Mouse (Mus musculus) spleen, adult 2 months (tissue): ENCODE measurements at regions not wholly inside any gene's neighbourhood (a gene's known extent, or its start where the extent isn't known, plus 50 kb on each side); places are given as distances from the start of the nearest gene placed in this dataset.

Source experiments
- CTCF ChIP-seq: fragments of 200-500 bp; IDR thresholded peaks from 2 replicates; pipeline ENCODE4 v1.5.1; 2011; ENCODE audit warnings: mild to moderate bottlenecking, inconsistent platforms; ENCODE audit not compliant: insufficient read depth, insufficient read length, insufficient replicate concordance; ENCODE audit errors: extremely low read depth
- POLR2A ChIP-seq: fragments of 200-500 bp; IDR thresholded peaks from 2 replicates; pipeline ENCODE4 v1.6.1; 2011; ENCODE audit warnings: low read depth, low read length, inconsistent platforms

- TF ChIP-seq POLR2A (no peak), CTCF (no peak)
Observed at GRCm38 (mm10) chr6:52478624-52479023, 161.6 kb downstream of the Hibadh start.
